Mouse (Mus musculus): ENCODE data around the gene Intu.

Intu gene

DNA sequence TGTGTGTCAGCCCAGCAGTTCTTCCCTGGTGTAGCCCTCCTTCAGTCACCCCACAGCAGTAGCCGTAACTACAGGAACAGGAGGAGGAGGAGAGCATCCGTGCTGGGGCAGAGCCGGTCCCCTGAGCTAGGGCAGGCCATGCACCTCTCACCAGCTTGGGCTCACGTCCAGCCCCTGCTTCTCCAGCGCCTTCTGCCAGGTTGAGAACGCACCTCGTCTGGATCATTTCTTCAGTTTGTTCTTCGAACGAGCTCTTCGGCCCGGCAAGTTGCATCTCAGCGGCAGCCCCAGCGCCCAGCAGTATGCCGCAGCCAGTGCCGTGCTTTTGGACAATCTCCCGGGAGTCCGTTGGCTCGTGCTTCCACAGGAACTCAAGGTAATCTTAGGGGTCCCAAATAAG is 152.1 kb downstream of the Intu start:
- no peak for DNase-seq (ENCODE audit: low spot score in 2 of 2)

DNA sequence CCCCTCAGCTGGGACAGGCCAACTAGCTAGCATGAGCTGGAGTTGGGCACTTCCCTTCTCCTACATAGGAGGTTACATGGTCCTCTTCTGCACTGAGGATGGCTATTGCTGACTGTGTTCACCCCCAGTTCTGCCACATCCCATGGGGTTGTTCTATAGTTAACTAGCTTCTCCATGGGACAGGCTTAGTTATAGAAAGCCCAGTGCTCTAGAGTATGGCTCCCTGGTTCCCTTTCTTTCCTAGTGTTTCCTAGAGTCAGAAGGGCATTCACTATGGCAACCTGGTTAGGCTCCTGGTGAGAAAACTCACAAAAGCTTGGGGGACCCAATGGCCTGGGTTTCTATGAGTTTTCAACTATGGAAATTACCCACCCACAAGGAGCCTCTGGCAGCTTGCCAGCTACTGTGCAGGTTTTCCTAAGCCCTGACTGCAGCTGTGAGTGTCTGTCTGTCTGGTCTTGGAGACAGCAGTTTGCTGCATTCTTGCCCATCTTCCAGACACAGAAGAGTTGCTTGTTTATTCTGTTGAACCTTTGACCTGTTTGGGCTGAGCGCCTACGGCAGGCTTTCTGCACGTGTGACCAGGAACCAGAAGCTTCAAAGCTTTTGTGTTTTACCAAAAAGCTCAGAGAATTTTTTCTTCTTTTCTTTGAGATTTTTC is 154.9 kb downstream of the Intu start:
- no peak for DNase-seq (ENCODE audit: low spot score in 2 of 2)

DNA sequence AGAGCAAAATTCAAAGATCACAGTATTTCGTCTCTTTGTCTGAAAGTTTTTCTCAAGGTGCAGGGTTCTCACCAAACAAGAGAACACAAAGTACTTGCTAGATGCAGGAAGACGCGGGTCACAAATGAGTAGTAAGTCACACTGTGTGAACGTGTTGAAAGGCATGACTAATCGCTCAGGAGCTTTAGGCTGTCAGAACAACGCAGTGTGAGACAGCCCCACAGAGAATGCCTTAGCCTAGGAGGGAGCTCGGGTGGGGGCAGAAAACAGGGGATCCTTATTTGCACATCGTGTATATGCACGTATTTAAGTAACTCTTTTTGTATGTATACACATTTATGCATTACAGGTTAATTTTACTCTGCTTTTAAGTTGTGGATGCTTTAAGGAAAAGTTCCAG is 155.8 kb downstream of the Intu start:
- no peak for DNase-seq (ENCODE audit: low spot score in 2 of 2)

DNA sequence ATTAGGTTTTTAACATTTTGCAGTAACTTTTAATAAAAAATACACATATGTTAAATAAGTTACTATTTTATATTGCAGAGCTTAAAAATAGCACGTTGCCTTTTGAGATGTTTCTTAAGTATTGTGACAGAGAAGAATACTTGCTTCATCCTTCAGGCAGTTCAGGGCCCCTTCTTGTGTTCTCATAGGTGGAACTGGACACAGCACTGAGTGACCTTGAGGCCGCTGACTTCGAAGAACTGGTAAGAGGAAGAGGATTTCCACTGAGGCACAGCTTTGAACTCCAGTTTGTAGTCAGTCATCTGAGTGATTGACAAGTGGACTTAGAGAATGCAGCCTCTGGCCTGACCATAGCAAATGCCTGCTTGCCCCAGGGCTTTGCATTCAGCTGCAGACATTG is 156.5 kb downstream of the Intu start:
- no peak for DNase-seq (ENCODE audit: low spot score in 2 of 2)

DNA sequence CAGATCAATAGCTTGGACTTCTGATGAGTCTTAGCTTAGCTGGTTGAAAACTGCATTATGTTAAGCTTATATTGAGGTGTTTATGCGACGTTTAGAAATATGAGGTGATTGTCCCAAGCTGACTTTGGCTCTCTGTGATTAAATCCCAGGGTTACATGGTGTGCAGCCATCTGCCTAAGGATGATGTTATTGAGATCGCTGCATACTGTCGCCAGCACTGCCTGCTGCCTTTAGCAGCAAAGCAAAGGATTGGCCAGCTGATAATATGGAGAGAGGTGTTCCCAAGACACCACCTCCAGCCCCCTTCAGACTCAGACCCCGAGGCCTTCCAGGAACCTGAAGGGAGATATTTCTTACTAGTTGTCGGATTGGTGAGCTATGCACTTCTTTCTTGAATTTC is 160.5 kb downstream of the Intu start:
- DNase-seq (ENCODE audit: low spot score in 2 of 2): no peak

DNA sequence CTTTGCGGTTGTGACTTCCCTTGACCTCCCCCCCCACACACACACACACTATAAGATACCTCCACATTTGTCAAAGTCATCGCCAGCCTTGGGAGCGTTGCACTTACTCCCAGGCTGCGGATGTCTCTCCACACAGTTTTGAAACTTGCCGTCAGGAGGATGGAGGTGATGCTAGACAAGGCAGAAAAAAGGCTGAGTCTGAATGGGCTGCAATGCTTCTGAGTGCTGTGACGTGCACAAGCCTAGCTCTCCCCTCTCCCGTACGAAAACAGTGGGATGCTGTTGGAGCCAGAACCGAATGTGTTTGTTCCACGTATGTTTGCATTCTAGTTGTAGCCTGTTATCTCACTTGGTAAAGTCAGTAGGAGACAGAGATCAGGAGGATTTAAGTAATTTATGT is 162.3 kb downstream of the Intu start:
- no peak for DNase-seq (ENCODE audit: low spot score in 2 of 2)

DNA sequence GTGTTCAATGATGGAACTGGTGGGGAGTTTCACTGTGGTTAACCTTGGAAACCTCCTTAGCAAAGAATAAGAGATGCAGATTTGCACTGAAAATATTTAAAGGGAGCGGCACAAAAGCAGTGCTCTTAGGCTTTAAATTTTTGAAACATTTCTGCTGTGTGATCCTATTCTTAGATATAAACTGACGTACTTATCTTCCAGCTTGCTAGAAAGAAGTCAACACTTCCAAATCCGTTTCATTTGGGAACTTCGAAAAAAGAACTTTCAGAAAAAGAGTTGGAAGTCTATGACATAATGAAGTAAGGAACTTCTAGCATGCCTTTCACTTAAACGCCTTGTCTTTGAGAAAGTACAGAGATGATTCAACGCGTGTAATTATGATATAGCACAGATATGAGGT is 162.9 kb downstream of the Intu start:
- no peak for DNase-seq (ENCODE audit: low spot score in 2 of 2)

DNA sequence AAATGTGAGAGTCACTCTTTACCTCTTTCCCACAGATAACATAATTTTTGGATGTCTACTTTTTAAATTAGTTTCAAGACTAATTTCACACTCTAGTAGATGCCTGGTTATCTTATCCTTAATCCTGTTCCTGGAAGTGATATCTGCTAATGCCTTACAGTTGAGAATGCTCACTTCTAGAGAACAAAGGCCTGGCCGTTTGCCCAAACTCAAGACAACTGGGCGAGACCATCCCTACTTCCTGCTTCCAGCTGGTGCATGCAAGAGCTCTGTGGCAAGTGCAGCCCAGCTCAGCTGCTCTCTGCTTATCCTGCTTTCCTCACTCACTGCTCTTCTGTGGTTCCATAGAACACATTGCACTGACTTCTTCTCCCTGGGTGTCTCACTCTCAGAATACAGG is 163.4 kb downstream of the Intu start:
- DNase-seq (ENCODE audit: low spot score in 2 of 2): no peak

DNA sequence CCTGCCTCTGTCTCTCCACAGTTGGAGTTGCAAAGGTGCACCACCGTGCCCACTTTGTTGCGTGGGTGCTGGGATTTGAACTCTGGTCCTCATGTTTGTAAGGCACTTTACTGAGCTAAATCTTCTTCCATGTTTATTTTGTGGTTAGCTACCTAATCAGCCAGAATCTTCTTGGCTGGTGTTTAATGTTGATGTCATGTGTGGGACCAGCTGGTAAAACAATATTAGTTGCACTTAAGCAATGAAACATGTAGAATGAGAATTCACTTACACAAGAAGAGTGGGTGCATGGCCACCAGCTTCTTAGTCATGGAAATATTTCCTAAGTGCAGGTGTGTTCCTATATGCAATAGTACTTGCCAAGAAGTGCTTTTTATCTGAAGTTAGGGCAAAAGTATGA is 164.1 kb downstream of the Intu start:
- DNase-seq (ENCODE audit: low spot score in 2 of 2): no peak

DNA sequence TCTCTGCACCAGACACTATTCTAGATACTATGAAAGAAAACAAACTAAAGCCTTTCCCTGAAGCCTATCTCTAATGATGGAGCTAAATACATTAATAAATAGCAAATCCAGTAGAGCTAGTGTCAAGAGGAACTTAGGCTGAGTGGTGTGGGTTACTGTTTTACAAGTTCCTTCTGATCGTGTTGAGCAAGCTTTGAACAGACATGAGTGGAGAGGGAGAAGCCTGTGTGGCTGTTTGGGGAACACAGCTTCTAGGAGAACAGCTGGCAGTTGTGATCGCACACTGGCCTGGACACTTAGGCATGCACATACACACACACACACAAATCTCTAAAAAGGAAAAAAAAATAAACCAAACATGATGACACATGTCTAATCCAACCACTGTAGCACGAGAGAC is 167.7 kb downstream of the Intu start:
- DNase-seq (ENCODE audit: low spot score in 2 of 2): no peak

DNA sequence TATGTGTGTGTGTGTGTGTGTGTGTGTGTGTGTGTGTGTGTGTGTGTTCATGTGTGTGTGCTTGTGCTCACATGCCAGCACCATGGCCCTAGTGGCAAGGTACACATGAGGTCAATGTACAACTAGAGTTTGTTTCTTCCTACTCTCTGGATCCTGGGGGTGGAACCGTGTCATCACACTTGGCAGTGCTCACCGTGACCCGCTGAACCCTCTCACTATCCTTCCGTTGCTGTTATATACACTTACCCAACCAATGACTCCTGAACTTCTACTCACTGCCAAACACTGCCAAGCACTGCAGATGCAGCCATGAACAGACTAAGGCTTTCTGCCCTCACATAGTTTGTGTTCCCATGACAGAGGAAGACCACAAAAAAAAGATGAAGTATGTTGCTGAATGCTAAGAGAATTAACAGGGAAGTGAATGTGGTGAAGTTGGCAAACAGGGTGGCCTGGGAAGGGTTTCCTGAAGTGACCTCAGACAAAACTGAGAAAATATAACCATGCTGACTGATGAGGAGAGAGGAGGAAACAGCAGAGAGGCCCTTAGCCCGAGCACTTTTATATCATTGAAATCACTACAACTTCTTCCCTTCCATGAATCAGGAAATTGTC is 173.8 kb downstream of the Intu start:
- no peak for DNase-seq (ENCODE audit: low spot score in 2 of 2)

DNA sequence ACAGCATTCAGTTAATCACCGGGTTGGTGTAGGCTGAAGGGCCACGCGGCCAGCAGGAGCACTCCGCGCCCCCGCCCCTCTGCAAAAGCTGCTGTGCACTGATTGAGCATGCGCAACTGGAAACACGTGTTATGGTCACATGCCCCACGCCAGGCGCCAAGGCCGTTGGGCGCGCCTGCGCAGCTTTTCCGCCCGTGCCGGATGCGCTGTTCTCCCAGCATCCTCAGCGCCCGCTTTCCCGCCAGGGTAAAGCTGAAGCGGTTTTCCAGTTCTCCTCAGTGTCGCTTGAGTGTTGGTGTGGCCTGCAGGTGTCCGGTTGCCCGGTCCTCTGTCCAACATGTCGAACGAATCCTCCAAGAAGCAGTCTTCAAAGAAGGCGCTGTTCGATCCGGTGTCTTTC is 177.6 kb downstream of the Intu start, which contains the start of gene Slc25a31:
Gene Slc25a31, plus strand, starts transcription at position 201 of the 400 bp plus-strand sequence.
- no peak for DNase-seq (ENCODE audit: low spot score in 2 of 2)

DNA sequence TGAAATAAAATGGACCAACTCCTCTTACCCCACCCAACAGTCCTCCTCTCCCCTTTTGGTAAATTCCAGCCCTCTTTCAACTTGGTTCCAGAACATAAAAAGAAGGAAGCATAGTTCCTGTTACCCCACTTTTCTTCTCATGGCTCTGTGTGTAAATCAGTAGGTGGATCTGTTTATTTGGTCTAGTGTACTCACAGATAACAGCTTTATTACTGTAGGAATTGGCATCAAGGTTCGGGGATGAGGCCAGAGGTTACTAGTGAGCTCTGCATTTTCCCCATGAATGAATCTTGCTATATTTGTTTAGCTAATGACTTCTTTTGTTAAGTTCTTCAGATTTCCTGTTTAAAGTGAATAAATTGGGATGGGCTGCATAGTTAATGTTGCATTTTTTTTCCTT is 185.0 kb downstream of the Intu start:
- no peak for DNase-seq (ENCODE audit: low spot score in 2 of 2)

DNA sequence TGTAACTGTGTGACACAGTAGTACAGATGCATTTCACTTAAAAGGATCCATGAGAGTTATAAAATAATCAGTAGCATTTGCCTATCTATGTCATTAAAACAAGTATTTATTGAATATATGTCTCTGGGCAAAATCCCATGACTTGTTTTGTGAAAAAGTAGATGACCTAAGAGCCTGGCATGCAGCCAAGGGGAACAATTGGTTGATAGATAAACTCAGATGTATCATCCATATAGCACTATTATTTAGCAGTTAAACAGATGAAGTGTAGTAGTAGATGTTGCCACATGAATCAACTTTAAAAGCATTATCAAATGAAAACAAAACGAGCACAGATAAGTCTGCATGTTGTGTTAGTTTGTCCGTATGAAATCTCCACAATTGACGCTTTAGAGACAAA is 187.9 kb downstream of the Intu start:
- no peak for DNase-seq (ENCODE audit: low spot score in 2 of 2)

DNA sequence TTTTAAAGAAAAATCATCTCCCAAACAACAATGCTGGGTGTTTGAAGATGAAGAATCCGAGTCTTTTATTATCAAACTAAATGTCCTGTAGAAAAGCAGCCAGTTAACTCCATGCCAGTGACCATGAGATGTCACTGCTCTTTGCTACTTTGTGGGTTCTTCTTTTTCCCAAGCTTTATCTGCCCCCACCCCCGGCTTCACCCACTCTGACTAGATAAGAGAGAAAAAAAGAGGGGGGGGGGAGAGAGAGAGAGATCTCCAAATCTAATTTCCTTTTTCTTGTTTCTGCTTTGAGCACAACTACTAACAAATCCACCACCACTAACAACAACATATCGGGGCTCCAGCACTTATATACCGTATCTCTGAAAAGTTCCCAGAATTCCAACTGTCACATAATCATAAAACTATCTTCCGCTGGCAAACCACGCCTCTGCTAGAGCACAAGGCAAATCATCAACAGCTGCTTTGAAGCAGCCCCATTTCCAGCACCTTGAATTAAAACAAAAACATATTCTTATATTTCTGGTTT is 207.4 kb downstream of the Intu start:
- DNase-seq (ENCODE audit: low spot score in 2 of 2): no peak

DNA sequence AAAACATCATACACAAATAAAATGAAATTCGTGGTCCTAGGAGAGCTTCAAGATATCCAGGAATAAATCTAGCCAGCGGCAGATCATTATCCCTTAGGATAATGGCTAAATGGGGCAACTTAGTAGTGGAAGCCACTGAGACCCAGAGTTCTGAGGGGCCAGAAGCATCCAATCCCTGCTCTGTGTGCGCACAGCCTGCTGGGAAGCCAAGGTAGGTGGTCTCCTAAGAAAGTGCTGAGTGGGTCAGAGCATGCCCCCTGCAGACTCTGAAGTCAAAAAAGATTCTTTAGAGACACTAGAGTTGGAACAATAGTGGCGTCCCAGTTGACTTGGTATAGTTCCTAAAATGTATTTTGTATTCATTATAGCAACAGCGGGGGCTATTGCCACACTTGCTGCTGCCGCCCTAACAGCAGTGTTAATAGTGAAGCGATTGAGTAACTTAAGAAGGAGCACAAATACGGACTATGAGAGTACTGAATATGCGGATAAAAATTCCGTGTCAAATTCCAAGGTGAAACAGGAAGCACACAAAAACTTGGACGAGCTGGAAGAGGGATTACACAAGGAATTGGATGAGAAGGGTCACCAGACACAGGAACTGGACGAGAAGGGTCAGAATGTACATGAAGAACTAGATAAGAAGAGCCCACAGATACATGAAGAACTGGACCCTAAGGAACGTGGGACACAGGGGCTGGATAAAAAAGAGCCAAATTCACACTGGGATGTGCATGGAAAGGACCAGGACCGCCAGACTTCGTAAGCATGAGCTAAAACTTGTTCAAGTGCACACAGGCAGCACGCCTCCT is 213.1 kb downstream of the Intu start, which contains the start of gene Hspa4l:
Gene Hspa4l, plus strand, starts transcription at position 472 of the 812 bp plus-strand sequence.
- no peak for DNase-seq (ENCODE audit: low spot score in 2 of 2)

DNA sequence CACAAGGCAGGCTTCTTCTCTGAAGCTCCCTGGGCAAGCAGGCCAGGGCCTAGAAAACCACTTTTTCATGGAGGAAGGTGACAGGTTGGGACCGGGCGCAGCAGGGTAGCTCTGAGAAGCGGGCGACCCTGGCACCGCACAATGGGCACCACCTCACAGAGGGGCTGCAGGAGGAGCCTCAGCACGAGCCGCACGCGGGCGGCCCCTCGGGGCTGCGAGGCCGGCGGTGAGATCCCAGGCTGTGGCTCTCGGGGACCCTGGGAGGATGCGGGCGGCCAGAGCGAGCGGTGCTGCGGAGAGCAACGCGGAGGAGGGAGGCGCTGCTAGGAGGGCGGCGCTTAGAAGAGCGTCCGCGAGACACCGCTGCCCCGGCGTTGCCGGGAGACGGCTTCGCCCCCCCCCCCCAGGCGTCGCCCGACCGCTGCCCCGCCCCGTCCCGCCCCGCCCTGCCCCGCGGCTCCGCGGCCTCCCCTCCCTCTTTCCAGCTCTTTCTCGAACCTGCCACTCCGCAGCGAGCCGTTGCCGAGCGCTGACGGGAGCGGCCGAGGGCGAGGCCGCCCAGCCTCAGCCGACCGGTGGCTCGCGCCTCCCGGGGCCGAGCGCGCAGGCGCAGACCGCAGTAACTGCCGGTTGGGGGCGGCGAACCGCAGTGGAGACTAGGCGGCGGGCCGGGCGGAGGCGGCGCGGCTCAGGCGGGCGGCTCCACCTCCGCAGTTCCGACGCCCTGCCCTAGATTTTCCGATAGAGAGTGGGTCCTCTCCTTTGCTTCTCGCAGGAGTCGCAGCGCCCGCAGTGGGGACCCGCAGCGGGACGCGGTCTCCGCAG is 214.0 kb downstream of the Intu start:
- DNase-seq (ENCODE audit: low spot score in 2 of 2): peak; percentile 85 to 87

DNA sequence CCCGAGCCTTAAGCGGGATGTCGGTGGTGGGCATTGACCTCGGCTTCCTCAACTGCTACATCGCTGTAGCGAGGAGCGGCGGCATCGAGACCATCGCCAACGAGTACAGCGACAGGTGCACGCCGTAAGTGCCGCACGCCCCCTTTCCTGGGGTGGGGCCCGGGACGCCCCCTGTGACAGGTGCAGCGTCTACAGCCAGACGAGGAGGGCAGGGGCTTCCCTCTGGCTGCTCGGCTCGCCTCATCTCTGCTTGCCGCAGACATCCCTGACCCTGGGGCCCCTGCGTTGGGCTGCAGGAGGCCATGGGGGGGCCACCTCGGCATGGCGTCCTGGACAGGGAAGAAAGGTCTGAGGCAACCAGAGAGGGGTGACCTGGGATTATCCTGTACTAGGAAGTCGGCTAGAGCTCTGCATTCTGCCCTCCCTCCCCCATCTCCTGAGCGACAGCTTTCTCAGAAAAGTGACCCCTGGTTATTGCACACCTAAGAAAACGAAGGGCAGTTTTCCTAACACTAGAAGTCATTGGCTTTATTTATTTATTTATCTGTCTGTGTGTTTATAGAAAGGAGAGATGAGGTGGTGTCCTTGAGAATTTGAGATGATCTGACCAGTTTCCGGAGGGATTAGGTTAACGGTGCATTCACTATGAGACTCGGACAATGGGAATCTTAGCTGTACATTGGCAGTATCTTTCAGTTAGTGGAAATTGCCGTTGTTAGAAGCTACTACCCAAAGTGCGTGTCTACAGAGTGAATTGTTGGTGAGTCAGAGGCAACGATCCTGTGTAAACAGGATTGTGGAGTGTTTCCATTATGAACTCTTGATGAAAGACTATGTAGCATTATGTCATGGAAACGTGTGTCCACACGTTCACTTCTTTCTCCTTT is 214.8 kb downstream of the Intu start:
- DNase-seq (ENCODE audit: low spot score in 2 of 2): no peak
